Mouse (Mus musculus) heart, embryonic 14.5 days (tissue): ENCODE measurements around the gene Acad10. TPM values are rescaled to one million over a fixed set of nuclear protein-coding genes. Genes with fewer than 3 reads are reported as not detected.

ENCODE experiments used
- ATAC-seq: fragments of 200-750 bp; cut with Nextera tagmentation; 2 replicates; pipeline ENCODE4 v1.8.0; 2017; ENCODE audit warnings: low read depth, moderate TSS enrichment; ENCODE audit not compliant: insufficient number of reproducible peaks, insufficient read depth, low FRiP score
- H3K27ac ChIP-seq, 2 experiments: fragments of 200-500 bp in 1 of 2; fragments of 300-500 bp in 1 of 2; sonication (generic) in 1 of 2; replicated peaks in 1 of 2; 2 replicates each; pipeline ENCODE4 v1.5.1; 2012 to 2014; ENCODE audit warnings: low read depth in 2 of 2, low read length in 2 of 2, control low read depth in 1 of 2, mild to moderate bottlenecking in 1 of 2, mixed read lengths in 1 of 2; ENCODE audit not compliant: control insufficient read depth in 1 of 2, insufficient read depth in 1 of 2
- H3K27me3 ChIP-seq: fragments of 300-500 bp; sonication (generic); 2 replicates; pipeline ENCODE4 v1.6.1; 2014; ENCODE audit warnings: mild to moderate bottlenecking, low read length, control low read depth; ENCODE audit not compliant: control insufficient read depth, insufficient read depth
- H3K36me3 ChIP-seq: fragments of 300-500 bp; sonication (generic); 2 replicates; pipeline ENCODE4 v1.6.1; 2014; ENCODE audit warnings: mild to moderate bottlenecking, control low read depth, low read length, mixed read lengths; ENCODE audit not compliant: control insufficient read depth, insufficient read depth
- H3K4me1 ChIP-seq, 2 experiments: fragments of 200-500 bp in 1 of 2; fragments of 300-500 bp in 1 of 2; sonication (generic) in 1 of 2; 2 replicates each; pipeline ENCODE4 v1.6.1; 2012 to 2014; ENCODE audit warnings: low read length in 2 of 2, control low read depth in 1 of 2, mixed read lengths in 1 of 2; ENCODE audit not compliant: control insufficient read depth in 2 of 2, insufficient read depth in 2 of 2
- H3K4me2 ChIP-seq: fragments of 300-500 bp; sonication (generic); 2 replicates; pipeline ENCODE4 v1.6.1; 2014; ENCODE audit warnings: mild to moderate bottlenecking, low read length
- H3K4me3 ChIP-seq, 2 experiments: fragments of 200-500 bp in 1 of 2; fragments of 300-500 bp in 1 of 2; sonication (generic) in 1 of 2; 2 replicates each; pipeline ENCODE4 v1.5.1; 2012 to 2014; ENCODE audit warnings: low read length in 2 of 2, mild to moderate bottlenecking in 2 of 2, control low read depth in 1 of 2, low read depth in 1 of 2, moderate library complexity in 1 of 2; ENCODE audit not compliant: control insufficient read depth in 1 of 2, insufficient read depth in 1 of 2
- H3K9ac ChIP-seq: fragments of 300-500 bp; sonication (generic); 2 replicates; pipeline ENCODE4 v1.6.1; 2014; ENCODE audit warnings: mild to moderate bottlenecking, low read length
- H3K9me3 ChIP-seq: fragments of 300-500 bp; sonication (generic); 2 replicates; pipeline ENCODE4 v1.6.1; 2016; ENCODE audit warnings: low read length, control low read depth; ENCODE audit not compliant: control insufficient read depth
- WGBS: fragments of 180-500 bp; shearing (Covaris S2); extraction: QIAGEN DNeasy Blood & Tissue Kit; methylation state at CpG from one replicate; pipeline ENCODE4 v1.1.7; 2014; 5-methylcytosine and 5-hydroxymethylcytosine counted together
- polyA plus RNA-seq: library from polyadenylated mRNA; unstranded; fragments of >200 nt; fragmentation: Nextera tagmentation; extraction: Ambion mirVana; gene quantifications from 2 replicates; pipeline ENCODE4 v1.2.1, GENCODE M21; 2014

Gene Acad10
- polyA plus RNA-seq, 1 experiment from 2014 or later: 1.1 TPM

DNA sequence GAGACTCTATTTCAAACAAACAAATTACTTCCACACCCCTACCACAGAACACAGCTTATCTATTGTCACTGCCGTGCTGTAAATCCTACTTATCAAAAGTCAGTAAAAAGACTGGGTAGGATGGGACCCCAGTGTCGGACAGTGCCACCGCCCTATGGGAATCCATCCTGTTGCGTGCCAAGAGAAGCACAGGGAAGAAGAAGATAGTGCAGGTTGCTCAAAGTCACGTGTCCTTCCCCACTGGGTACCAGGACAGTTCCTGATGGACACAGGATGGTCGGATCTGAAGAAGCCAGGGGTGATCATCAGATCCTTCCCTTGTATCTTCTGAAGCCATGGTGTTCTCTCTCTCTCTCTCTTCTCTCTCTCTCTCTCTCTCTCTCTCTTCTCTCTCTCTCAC, 64.6 kb downstream of the Acad10 start:
- Histone ChIP-seq H3K4me2 (no peak overlapping the region), H3K9me3 (no peaks in the 10 kb centered on the region), H3K9ac (no peak overlapping the region), H3K27ac (no peak overlapping the region), H3K4me3 (no peak overlapping the region), H3K27me3 (no peaks in the 10 kb centered on the region), H3K4me1 (peaks cover 20 to 26% of the 10 kb centered on the region in 2 experiments; a peak in 3 of 4 replicates), H3K36me3 (no peaks in the 10 kb centered on the region)
- no peak for ATAC-seq
- WGBS: 69% methylated on average over 6 of the region's 6 CpGs

- Histone ChIP-seq H3K4me3 (no peak overlapping the region), H3K36me3 (no peaks in the 10 kb centered on the region), H3K27me3 (no peaks in the 10 kb centered on the region), H3K27ac (no peak overlapping the region), H3K9ac (no peak overlapping the region), H3K9me3 (no peaks in the 10 kb centered on the region), H3K4me1 (peaks cover 20 to 26% of the 10 kb centered on the region in 2 experiments; a peak in 3 of 4 replicates), H3K4me2 (no peak overlapping the region)
- WGBS: 70% methylated on average over 6 of the region's 6 CpGs
- no peak for ATAC-seq
Measured at GRCm38 (mm10) chr5:121594714-121595313, 65.5 kb downstream of the Acad10 start.

- no peaks in the 10 kb centered on the region for H3K9me3 ChIP-seq
Measured at GRCm38 (mm10) chr5:121593451-121594401, 66.6 kb downstream of the Acad10 start, which contains the start of gene Aldh2. TSS of gene Aldh2 (minus strand) at chr5:121593824.

DNA sequence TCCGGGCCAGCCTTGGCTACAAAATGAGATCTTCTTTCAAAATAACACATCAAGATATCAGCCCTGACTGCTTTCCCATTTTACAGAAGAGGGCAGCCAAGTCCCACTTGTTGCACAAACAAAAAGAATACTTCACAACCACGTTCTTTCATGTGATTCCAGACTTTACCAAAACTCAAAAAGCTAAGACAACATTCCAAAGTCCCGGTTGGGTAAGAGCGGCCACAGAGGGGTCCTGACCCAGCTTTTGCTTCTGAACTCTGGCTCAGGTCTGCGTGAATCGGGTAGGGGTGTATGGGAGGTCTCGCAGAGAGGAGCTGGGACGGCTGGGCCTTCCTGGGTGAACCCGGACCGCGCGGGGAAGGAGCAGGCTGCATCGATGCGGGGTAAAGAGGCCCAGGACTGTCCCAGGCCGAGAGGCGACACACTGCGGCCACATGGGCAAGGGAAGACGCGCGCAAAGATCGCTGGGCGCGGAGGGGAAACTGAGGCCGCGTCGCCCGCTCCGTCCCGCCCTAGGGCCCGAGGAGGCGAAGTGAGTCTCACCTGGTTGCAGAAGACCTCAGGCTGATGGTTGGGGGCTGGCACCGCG, 67.4 kb downstream of the Acad10 start:
- Histone ChIP-seq H3K9me3 (no peaks in the 10 kb centered on the region), H3K4me2 (peak overlapping the region; percentile 97), H3K4me1 (peaks cover 20 to 26% of the 10 kb centered on the region in 2 experiments; a peak in 3 of 4 replicates), H3K27me3 (no peaks in the 10 kb centered on the region), H3K27ac (no peak overlapping the region), H3K4me3 (peak overlapping the region; percentile 54 to 68), H3K9ac (peak overlapping the region; percentile 77), H3K36me3 (no peaks in the 10 kb centered on the region)
- 0 out of 2 replicates have a peak, but pooled peaks have one; percentile 46 for ATAC-seq
- 5% methylated on average over 33 of the region's 33 CpGs for WGBS

More at GRCm38 (mm10) chr5:121593451-121594401, 66.6 kb downstream of the Acad10 start, which contains the start of gene Aldh2:
- H3K36me3 ChIP-seq: no peaks in the 10 kb centered on the region
- peak within 1 kb of the TSS; percentile 54 to 68 for H3K4me3 ChIP-seq
- H3K4me1 ChIP-seq: peaks cover 20 to 26% of the 10 kb centered on the region in 2 experiments; a peak in 3 of 4 replicates
- H3K9ac ChIP-seq: peak within 1 kb of the TSS; percentile 77
- H3K27ac ChIP-seq: peak within 1 kb of the TSS; percentile 32 to 41; a peak in 3 of 4 replicates
- H3K27me3 ChIP-seq: no peaks in the 10 kb centered on the region
- peak; percentile 59 for ATAC-seq
- H3K4me2 ChIP-seq: peak within 1 kb of the TSS; percentile 97
- WGBS: 3% methylated on average over 47 of the region's 47 CpGs

- 67% methylated on average over 11 of the region's 11 CpGs for WGBS
Measured at GRCm38 (mm10) chr5:121592064-121592815, 68.1 kb downstream of the Acad10 start.

GRCm38 (mm10) chr5:121591417-121592063, 68.8 kb downstream of the Acad10 start:
- Histone ChIP-seq H3K27ac (0 out of 4 replicates have a peak overlapping the region, but pooled peaks of 1 of the 2 experiments have one; percentile 6), H3K36me3 (no peaks in the 10 kb centered on the region), H3K27me3 (no peaks in the 10 kb centered on the region), H3K4me1 (peaks cover 18 to 27% of the 10 kb centered on the region in 2 experiments), H3K4me2 (peak overlapping the region; percentile 97; the same call in 1 of the 2 replicates), H3K9me3 (no peaks in the 10 kb centered on the region), H3K4me3 (no peak overlapping the region), H3K9ac (no peak overlapping the region)
- 51% methylated on average over 11 of the region's 11 CpGs for WGBS
- ATAC-seq: no peak

More at GRCm38 (mm10) chr5:121592064-121592815, 68.1 kb downstream of the Acad10 start:
- Histone ChIP-seq H3K36me3 (no peaks in the 10 kb centered on the region), H3K27me3 (no peaks in the 10 kb centered on the region), H3K27ac (no peak overlapping the region), H3K4me1 (peaks cover 20 to 26% of the 10 kb centered on the region in 2 experiments; a peak in 3 of 4 replicates), H3K4me3 (peak overlapping the region; percentile 54 to 68; a peak in 3 of 4 replicates), H3K4me2 (peak overlapping the region; percentile 97), H3K9ac (no peak overlapping the region), H3K9me3 (no peaks in the 10 kb centered on the region)
- ATAC-seq: no peak
